Mouse (Mus musculus) c-Kit-positive CD71-negative TER-119-negative erythroid progenitor cells, embryonic 14.5 days (primary cell): ENCODE data around the gene Nell2.

ENCODE experiments used
- DNase-seq: peaks from one replicate; pipeline ENCODE4 v3.0.0-alpha.2; 2013; ENCODE audit warnings: low read depth

The Nell2 gene

GRCm38 (mm10) chr15:95334323-95335296, 193.7 kb downstream of the Nell2 start:
- DNase-seq: no peak

DNA sequence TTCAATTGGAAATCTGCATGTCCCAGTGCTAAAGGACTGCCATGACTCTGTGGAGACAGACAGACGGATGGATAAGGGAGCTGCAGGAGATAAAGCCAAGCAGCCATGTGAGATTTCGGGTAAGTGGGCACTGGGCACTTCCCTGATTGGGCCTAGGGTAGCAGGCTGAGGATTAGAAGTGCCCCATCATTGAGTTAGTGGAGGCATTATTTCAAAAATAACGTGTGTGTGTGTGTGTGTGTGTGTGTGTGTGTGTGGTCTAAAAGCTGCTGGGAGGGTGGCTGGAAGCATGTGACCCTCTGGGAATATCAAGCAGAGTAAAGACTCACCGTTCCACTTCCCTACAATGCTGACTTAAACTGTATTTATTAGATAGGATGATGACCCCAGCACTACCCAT, 195.1 kb downstream of the Nell2 start:
- no peak for DNase-seq

- no peak for DNase-seq
Measured at GRCm38 (mm10) chr15:95330926-95331325, 197.4 kb downstream of the Nell2 start.

- no peak for DNase-seq
Measured at GRCm38 (mm10) chr15:95322744-95323143, 205.6 kb downstream of the Nell2 start.

GRCm38 (mm10) chr15:95316626-95317025, 211.7 kb downstream of the Nell2 start:
- no peak for DNase-seq

GRCm38 (mm10) chr15:95314808-95315145, 213.6 kb downstream of the Nell2 start:
- DNase-seq: no peak

DNA sequence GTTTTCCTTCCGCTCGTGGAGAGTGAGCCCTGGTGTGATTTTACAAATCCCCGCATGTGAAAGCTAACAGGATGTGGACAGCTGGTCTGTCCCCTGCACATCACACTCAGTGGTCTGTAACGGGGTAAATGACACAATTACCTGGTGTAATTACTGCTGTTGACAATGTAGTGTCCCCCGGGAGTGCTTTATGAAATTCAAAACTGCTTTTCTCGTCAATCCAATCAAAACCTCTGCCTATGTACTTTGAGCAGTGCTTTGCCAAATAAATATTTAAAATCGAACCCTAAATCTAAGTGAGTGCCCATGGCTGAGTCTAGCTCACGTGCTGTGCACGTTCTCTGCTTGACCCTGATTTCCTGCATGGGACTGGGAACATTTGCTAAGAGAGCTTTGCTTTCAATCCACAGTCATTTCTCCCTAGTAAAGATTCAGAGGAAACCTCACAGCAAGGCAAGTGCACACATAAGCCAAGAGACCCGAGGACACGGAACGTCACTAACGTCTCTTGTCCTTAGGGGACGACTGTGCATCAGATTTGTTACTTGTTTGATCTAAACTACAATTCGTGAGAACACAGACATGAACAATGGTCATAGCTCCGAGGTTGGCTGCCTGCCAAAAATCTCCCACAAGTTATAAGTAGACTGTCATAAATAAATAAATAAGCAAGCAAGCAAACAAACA, 214.1 kb downstream of the Nell2 start:
- DNase-seq: no peak

DNA sequence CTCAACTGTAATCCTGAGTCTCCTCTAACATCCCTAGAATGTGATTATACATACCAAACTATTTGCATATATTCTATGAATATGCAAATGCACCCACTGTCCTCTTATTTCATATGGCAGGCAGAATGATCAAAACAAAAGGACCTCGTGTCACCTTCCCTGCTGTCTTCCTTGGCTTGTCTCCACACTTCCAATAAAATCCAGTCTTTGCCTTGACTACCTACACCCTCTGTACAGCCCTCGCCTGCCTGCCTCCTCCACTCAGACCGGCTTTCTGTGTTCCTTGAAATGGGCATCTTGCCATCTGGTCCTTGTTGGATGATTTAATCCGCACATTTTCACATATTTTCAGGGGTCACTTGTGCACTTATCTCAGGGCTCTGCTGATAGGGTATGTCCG, 215.1 kb downstream of the Nell2 start:
- DNase-seq: no peak

- DNase-seq: no peak
Measured at GRCm38 (mm10) chr15:95304102-95304501, 224.3 kb downstream of the Nell2 start.

- DNase-seq: no peak
Measured at GRCm38 (mm10) chr15:95296561-95296960, 231.8 kb downstream of the Nell2 start.

GRCm38 (mm10) chr15:95289047-95289446, 239.3 kb downstream of the Nell2 start:
- no peak for DNase-seq

DNA sequence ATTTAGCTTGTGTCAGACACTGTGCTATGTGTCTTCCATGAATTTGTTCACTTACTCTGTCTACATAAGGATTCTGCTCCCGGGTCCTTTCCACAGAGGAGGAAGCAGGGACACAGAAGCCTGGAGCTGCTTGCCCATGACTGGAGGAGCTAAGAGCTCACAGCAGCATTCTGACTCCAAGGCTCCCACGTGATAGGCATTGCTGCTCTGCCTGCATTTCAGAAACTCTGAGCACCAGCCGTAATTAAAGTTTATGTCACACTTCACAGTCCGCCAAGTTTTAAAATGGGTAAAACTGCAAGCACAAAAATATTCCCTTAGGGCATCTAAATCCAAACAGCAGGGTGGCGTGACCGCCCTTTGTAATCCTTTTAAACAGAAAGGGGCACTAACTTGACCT, 243.2 kb downstream of the Nell2 start:
- DNase-seq: no peak

- no peak for DNase-seq
Measured at GRCm38 (mm10) chr15:95280986-95281385, 247.4 kb downstream of the Nell2 start.

DNA sequence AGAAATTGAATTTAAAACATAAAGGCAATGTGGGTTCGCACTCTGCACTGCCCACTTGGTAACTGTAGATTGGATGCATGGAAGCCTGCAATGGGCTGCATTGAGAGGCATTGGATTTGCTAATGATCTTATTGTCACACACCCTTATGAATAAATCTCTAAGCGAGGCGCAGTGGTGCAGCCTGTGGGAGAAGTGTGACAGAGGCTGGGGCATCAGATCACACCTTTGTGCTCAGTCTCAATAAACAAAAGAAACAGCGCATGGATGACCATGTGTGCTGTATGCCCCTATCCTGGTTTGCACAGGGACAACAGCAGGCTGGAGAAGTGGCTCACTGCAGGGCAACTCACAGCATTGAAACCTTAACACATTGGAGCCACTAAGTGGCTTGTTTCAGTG, 250.4 kb downstream of the Nell2 start:
- no peak for DNase-seq

DNA sequence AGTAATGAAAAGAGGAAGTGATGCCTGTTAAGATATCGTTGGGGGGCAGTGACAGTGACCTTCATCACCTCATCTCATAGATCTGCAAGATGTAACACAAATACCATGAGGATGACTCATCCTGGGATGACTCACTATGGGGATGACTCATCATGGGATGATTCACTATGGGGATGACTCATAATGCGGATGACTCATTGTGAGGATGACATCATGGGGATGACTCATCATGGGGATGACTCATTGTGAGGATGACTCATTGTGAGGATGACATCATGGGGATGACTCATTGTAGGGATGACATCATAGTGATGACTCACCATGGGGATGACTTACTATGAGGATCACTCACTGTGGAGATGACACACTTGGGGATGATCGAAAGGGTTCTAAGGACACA, 251.8 kb downstream of the Nell2 start:
- no peak for DNase-seq

- DNase-seq: no peak
Measured at GRCm38 (mm10) chr15:95275553-95275952, 252.8 kb downstream of the Nell2 start.

GRCm38 (mm10) chr15:95273236-95273635, 255.1 kb downstream of the Nell2 start:
- no peak for DNase-seq

DNA sequence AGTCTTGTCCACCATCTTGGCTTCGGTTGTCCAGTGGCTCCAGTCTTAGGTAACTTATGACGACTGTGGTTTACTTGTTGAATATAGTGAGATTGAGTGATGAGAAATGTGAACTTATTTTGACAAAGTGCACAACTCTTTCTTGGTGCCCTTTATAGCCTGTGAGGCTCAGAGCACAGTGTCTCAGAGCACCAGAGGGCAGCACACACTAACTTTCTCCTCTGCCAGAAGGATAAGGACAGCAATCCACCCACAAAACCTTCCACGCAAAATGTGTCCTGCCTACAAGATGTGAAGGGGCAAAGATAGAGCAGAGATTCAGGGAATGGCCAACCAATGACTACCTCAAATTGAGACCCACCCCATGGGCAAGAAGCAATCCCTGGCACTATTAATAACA, 256.2 kb downstream of the Nell2 start:
- DNase-seq: no peak

DNA sequence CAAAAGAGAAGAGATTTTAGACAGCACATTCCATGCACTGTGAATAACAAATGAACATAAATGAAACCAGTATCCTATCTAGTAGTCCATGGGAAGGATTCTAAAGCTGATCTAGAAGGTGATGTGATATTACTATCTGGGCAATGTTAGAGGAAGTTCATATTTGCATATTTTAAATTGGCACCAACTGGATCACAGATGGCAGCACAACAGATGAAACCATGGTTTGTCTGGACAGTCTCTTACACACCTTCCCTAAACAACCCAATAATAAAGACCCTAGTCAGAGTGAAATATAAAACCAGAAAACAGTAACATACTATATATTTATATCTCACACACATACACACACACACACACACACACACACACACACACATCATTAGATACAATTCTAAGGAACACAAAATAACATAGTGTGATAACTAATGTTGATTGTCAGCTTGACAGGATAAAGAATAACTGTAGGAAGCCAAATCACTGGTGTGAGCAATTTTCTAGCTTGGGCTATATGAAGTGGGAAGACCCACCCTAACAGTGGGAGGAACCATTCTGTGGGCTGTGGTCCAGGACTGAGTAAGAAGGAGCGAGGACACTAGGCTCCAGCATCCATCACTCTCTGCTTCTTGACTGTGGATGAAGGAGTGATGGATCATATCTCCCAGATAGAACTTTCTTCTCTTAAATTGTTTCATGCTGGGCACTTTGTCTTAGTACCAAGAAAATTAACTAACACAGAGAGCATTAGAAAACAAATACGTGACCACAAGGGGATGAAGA, 268.5 kb downstream of the Nell2 start:
- DNase-seq: no peak

- DNase-seq: no peak
Measured at GRCm38 (mm10) chr15:95257131-95257530, 271.2 kb downstream of the Nell2 start.

- no peak for DNase-seq
Measured at GRCm38 (mm10) chr15:95245516-95245915, 282.8 kb downstream of the Nell2 start.

- no peak for DNase-seq
Measured at GRCm38 (mm10) chr15:95243876-95244275, 284.5 kb downstream of the Nell2 start.

GRCm38 (mm10) chr15:95241161-95241560, 287.2 kb downstream of the Nell2 start:
- no peak for DNase-seq
